Mouse (Mus musculus): ENCODE results near the gene Hspb2. TPM values are rescaled to one million over a fixed set of nuclear protein-coding genes. Genes with fewer than 3 reads are reported as not detected.

Hspb2 gene
- 30.8 and 32.4 TPM in 2 replicates for polyA plus RNA-seq (2015; fragmentation: Nextera tagmentation; extraction: Ambion mirVana)

DNA sequence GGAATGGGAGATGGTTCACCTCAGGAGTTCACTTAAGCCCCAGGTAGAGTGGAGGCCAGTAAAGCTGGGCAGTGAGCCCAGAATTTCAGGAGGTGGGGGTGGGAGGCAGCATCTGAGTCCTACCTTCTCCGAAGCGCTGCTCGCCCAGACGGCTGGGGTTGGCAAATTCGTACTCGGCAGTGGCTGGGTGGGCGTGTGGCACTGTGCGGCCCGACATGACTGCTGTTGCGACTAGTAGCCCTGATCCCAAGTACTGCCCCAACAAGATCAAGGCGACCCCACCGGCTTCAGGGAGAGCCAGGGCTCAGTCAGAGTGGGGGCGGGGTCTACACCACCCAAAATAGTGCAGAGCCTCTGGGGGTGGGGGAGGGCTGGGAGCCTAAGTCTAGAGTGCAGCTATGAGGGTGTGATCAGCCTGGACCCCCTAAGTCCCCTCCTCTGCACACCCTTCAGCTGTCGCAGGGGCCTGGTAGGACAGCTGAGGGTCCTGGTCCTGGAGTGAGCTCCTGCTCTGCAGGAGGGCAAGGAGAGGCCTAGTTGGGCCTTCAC lies at the start of gene Hspb2:
TSS of gene Hspb2 (minus strand) at position 301 of the 549 bp plus-strand sequence.
- Histone ChIP-seq H3K4me1 (ENCODE audit: insufficient read depth, low read depth, low read length) (peaks cover 10% of the 10 kb centered on the region; the same call in 1 of the 2 replicates), H3K9ac (replicated peaks; ENCODE audit: low read depth) (peak within 1 kb of the TSS; percentile 48), H3K4me3 (ENCODE audit: low read depth, low read length) (peak within 1 kb of the TSS; percentile 29), H3K4me2 (replicated peaks; ENCODE audit: low read depth, low read length) (peak within 1 kb of the TSS; percentile 53), H3K27ac (ENCODE audit: low read length) (peak within 1 kb of the TSS; percentile 91), H3K27me3 (replicated peaks; ENCODE audit: insufficient read depth, low read length) (no peaks in the 10 kb centered on the region), H3K36me3 (ENCODE audit: insufficient read depth, low read length) (no peaks in the 10 kb centered on the region), H3K9me3 (ENCODE audit: low read length) (no peaks in the 10 kb centered on the region)
- DNase-seq (ENCODE audit: low spot score) (peak; percentile 60), ATAC-seq (peak; percentile 57)
- no peak for TF ChIP-seq EP300 (IDR thresholded peaks at IDR 0.05)
- TF ChIP-seq CTCF (IDR thresholded peaks at IDR 0.05) = no peak
- 39% methylated on average over 14 of the region's 14 CpGs for WGBS

DNA sequence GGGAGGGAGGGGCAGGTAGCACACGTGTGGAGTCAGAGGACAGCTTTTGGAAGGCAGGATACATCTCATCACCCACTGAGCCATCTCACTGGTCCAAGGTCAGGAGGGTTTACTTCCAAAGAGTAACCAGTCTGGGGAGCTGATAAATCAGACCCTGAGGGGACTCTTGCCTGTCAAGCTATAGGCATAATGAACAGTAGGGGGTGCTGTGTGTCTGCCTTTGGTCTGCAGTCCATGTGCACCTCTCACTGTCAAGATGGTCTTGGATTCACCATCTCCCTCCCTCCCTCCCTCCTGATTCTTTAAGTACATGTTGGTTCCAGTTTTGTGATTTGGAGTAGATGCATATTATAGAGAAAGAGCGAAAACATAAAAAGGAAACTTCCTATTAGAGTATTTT lies 48.8 kb upstream of the Hspb2 start:
- H3K27ac ChIP-seq (ENCODE audit: low read length) = no peak overlapping the region

DNA sequence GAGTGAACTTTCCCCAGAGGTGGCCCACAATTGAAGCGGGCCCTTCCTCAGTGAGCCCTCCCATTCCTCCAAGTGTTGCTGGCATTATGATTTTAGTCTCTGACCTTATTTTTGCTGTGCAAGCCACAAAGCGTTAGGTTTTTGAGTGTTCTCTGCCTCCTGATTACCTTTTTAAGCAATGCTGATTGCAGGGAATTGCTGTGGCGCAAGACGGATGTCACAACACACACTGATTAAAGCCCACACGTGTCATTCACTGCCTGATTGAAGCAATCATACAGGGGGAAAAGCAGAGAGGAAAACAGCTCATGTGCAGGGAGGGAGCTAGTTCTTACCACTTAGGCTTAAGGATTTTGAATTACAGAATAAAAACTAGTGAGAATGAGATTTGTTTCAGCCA lies 46.2 kb upstream of the Hspb2 start:
- peak; percentile 69 for ATAC-seq

More for the DNA sequence above, 48.8 kb upstream of the Hspb2 start:
- Histone ChIP-seq H3K4me3 (ENCODE audit: low read depth, low read length) (no peak overlapping the region), H3K4me1 (ENCODE audit: insufficient read depth, low read depth, low read length) (no peaks in the 10 kb centered on the region), H3K9me3 (ENCODE audit: low read length) (no peaks in the 10 kb centered on the region), H3K36me3 (ENCODE audit: insufficient read depth, low read length) (no peaks in the 10 kb centered on the region; the same call in 1 of the 2 replicates), H3K9ac (replicated peaks; ENCODE audit: low read depth) (no peak overlapping the region), H3K27me3 (replicated peaks; ENCODE audit: insufficient read depth, low read length) (no peaks in the 10 kb centered on the region), H3K4me2 (replicated peaks; ENCODE audit: low read depth, low read length) (no peak overlapping the region)
- ATAC-seq = peak; percentile 65
- peak; percentile 73 for DNase-seq (ENCODE audit: low spot score)
- 57% methylated on average over 2 of the region's 2 CpGs for WGBS
- TF ChIP-seq CTCF (IDR thresholded peaks at IDR 0.05) = peak; percentile 83
- no peak for TF ChIP-seq EP300 (IDR thresholded peaks at IDR 0.05)

DNA sequence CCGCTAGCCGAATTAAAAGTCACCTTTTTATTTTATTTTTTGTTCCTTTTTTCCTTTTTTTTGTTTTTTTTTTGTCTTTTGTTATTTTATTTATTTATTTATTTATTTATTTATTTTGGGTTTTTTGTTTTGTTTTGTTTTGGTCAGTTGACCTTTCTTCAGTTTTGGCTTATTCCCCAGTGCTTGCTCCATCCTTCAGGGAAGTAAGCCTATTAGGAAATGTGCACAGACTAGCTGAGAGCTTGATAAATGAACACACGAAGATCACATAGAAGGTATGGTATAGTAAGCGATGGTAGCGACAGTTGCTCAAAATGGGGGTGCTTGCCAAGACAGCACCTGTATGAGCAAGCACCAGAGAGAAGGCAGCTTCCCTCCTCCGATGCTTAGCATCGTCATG lies 45.5 kb upstream of the Hspb2 start:
- no peaks in the 10 kb centered on the region for H3K9me3 ChIP-seq (ENCODE audit: low read length)
- H3K4me2 ChIP-seq (replicated peaks; ENCODE audit: low read depth, low read length) = no peak overlapping the region
- 88% methylated on average over 7 of the region's 7 CpGs for WGBS
- DNase-seq (ENCODE audit: low spot score) (no peak), ATAC-seq (no peak)
- TF ChIP-seq EP300 (IDR thresholded peaks at IDR 0.05) (no peak), CTCF (IDR thresholded peaks at IDR 0.05) (no peak)
- H3K9ac ChIP-seq (replicated peaks; ENCODE audit: low read depth) = no peak overlapping the region
- H3K27me3 ChIP-seq (replicated peaks; ENCODE audit: insufficient read depth, low read length) = no peaks in the 10 kb centered on the region
- no peak overlapping the region for H3K4me3 ChIP-seq (ENCODE audit: low read depth, low read length)
- H3K36me3 ChIP-seq (ENCODE audit: insufficient read depth, low read length) = peaks cover 3% of the 10 kb centered on the region
- H3K27ac ChIP-seq (ENCODE audit: low read length) = no peak overlapping the region; the same call in 1 of the 2 replicates
- H3K4me1 ChIP-seq (ENCODE audit: insufficient read depth, low read depth, low read length) = no peaks in the 10 kb centered on the region

More for the DNA sequence above, 46.2 kb upstream of the Hspb2 start:
- H3K4me2 ChIP-seq (replicated peaks; ENCODE audit: low read depth, low read length) = no peak overlapping the region
- no peak overlapping the region for H3K9ac ChIP-seq (replicated peaks; ENCODE audit: low read depth)
- H3K9me3 ChIP-seq (ENCODE audit: low read length) = no peaks in the 10 kb centered on the region
- H3K4me3 ChIP-seq (ENCODE audit: low read depth, low read length) = no peak overlapping the region
- peaks cover 3% of the 10 kb centered on the region for H3K36me3 ChIP-seq (ENCODE audit: insufficient read depth, low read length)
- TF ChIP-seq EP300 (IDR thresholded peaks at IDR 0.05) = peak; percentile 56; the same call in 1 of the 2 replicates
- no peak for TF ChIP-seq CTCF (IDR thresholded peaks at IDR 0.05)
- 64% methylated on average over 5 of the region's 5 CpGs for WGBS
- H3K27ac ChIP-seq (ENCODE audit: low read length) = no peak overlapping the region; the same call in 1 of the 2 replicates
- peak; percentile 67 for DNase-seq (ENCODE audit: low spot score)
- H3K27me3 ChIP-seq (replicated peaks; ENCODE audit: insufficient read depth, low read length) = no peaks in the 10 kb centered on the region
- no peaks in the 10 kb centered on the region for H3K4me1 ChIP-seq (ENCODE audit: insufficient read depth, low read depth, low read length)

DNA sequence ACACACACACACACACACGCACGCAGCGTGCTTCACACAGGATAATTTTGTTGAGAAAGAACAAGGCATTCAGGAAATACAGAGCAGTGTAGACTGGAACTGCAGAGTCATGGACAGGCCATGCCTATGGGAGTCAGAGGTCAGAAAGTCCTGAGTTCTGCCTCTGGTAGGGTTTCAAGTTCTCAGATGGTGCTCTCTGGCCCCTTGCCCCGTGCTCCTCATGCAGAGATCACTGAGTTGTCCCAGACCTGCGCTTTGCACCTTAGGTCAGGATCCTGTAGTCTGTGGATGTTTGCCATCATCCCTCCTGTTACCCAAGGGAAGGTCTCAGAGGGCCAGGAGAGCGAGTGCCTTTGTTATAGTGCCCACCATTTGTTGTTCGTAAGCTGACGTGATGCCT lies 44.6 kb upstream of the Hspb2 start:
- WGBS = 89% methylated on average over 6 of the region's 8 CpGs
- H3K4me3 ChIP-seq (ENCODE audit: low read depth, low read length) = no peak overlapping the region
- no peaks in the 10 kb centered on the region for H3K27me3 ChIP-seq (replicated peaks; ENCODE audit: insufficient read depth, low read length)
- DNase-seq (ENCODE audit: low spot score) (no peak), ATAC-seq (no peak)
- H3K27ac ChIP-seq (ENCODE audit: low read length) = no peak overlapping the region
- H3K4me2 ChIP-seq (replicated peaks; ENCODE audit: low read depth, low read length) = no peak overlapping the region
- TF ChIP-seq EP300 (IDR thresholded peaks at IDR 0.05) (no peak), CTCF (IDR thresholded peaks at IDR 0.05) (no peak)
- H3K9me3 ChIP-seq (ENCODE audit: low read length) = no peaks in the 10 kb centered on the region
- peaks cover 3% of the 10 kb centered on the region; the same call in 1 of the 2 replicates for H3K36me3 ChIP-seq (ENCODE audit: insufficient read depth, low read length)
- no peak overlapping the region for H3K9ac ChIP-seq (replicated peaks; ENCODE audit: low read depth)
- H3K4me1 ChIP-seq (ENCODE audit: insufficient read depth, low read depth, low read length) = no peaks in the 10 kb centered on the region

DNA sequence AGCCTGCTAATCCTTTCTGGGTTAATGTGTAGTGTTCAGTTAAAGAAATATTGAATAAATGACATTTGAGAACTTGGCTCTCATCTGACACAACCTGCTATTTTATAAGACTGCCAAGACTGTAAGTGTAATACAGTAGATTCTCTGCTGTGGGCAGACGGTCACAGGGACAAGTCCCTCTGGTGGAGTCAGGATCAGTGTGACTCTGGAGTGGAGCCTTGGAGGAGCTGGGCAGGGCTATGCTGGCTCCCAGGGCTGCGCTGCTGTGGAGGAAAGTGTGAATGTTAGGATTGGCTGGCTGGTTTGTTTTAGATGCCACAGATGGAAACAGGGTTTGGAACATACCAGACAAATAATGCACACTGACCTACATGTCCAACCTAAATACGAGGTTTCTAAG lies 43.1 kb upstream of the Hspb2 start:
- H3K9ac ChIP-seq (replicated peaks; ENCODE audit: low read depth) = no peak overlapping the region
- 84% methylated on average over 3 of the region's 3 CpGs for WGBS

More for the DNA sequence above, 43.1 kb upstream of the Hspb2 start:
- H3K36me3 ChIP-seq (ENCODE audit: insufficient read depth, low read length) = peaks cover 3% of the 10 kb centered on the region; the same call in 1 of the 2 replicates
- no peak overlapping the region for H3K4me3 ChIP-seq (ENCODE audit: low read depth, low read length)
- H3K27me3 ChIP-seq (replicated peaks; ENCODE audit: insufficient read depth, low read length) = no peaks in the 10 kb centered on the region
- ATAC-seq = no peak
- no peak for DNase-seq (ENCODE audit: low spot score)
- H3K27ac ChIP-seq (ENCODE audit: low read length) = no peak overlapping the region
- H3K9me3 ChIP-seq (ENCODE audit: low read length) = no peaks in the 10 kb centered on the region
- no peak overlapping the region for H3K4me2 ChIP-seq (replicated peaks; ENCODE audit: low read depth, low read length)
- H3K4me1 ChIP-seq (ENCODE audit: insufficient read depth, low read depth, low read length) = no peaks in the 10 kb centered on the region
- TF ChIP-seq EP300 (IDR thresholded peaks at IDR 0.05) = no peak
- TF ChIP-seq CTCF (IDR thresholded peaks at IDR 0.05) = no peak

Measured in lung, postnatal 0 days (tissue).